Mouse (Mus musculus) kidney, postnatal 4 days (tissue): ENCODE measurements around the gene Lepr.

Experiments
- DNase-seq, 2 experiments: peaks; one replicate each; pipeline ENCODE4 v3.0.0; 2021; ENCODE audit warnings: mixed read lengths in 2 of 2

Gene Lepr

DNA sequence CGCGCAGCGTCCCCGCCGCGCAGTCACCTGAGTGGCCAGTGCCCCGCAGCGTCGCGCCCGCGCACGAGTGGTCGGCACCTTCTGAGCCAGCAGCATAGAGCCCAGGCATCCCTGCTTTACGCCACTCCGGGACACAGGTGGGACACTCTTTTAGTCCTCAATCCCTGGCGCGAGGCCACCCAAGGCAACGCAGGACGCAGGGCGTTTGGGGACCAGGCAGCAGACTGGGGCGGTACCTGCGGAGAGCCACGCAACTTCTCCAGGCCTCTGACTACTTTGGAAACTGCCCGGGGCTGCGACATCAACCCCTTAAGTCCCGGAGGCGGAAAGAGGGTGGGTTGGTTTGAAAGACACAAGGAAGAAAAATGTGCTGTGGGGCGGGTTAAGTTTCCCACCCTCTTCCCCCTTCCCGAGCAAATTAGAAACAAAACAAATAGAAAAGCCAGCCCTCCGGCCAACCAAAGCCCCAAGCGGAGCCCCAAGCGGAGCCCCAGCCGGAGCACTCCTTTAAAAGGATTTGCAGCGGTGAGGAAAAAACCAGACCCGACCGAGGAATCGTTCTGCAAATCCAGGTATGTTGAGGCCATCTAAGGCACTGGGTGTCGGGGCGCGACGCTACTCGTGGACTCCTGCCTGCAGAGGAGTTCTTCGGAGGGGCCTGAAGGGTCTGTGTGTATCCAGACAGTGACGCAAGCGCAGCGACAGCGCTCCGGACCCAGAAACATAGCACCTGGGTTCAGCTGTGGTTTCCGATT lies at the start of gene Lepr:
TSS of gene Lepr (plus strand) at position 38 of the 755 bp plus-strand sequence.
- DNase-seq, result peak; percentile 32 to 34

DNA sequence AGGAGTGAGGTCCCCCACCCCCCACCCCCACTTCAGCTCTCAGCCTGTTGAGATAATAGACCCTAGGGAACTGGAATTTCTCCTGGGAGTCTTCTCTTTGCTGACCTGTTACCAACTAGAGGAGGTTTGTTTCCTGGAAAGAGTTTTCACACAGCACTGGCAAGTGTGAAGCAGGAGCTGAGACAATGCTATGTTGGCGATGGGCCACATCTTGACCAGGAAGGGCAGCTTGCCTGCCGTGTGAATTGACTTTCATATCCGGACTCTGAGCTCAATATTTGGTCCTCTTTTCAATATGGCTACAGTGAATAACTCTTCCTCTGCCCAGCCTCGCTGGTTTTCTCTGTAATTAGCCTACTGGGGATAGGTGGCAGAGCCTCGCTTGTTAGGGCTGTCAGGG lies 48.0 kb upstream of the Lepr start:
- DNase-seq, result no peak

DNA sequence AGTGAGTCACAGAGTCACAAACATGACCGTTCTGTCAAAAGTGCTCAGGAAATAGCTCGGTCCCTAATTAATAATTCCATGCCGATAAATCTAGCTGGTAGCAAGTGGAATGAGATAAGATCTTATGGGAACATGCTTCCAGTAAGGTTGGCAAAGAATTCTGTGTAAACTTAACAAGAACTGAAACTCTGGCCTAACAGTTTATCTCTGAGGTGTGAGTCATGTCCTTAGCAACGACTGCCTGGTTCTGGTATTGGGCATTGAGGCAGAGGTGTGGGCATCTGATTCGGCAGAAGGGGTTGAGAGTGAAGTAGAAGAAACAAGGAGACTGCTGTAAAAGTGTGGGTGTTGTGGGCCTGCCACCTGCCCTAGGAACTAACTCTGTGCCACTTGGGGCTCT lies 47.4 kb upstream of the Lepr start:
- no peak for DNase-seq

DNA sequence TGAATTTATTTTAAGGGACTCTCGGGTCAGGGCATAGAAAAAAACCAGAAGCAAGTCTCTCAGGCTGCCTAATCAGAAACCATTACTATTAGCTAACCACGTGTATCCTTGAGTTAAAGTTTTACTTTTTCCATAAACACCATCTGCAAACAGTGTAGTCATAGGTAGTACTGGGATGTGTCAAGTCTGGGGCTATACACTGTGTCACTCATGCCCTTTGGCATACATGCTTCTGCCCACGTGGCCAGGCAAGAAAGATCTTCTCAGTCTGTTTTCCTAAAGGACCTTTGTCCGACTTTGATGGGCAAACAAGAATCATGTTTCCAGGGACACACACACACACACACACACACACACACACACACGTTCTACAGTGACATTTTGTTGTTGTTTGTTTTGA lies 42.4 kb upstream of the Lepr start:
- peak in 1 of 2 experiments; percentile 34 for DNase-seq

DNA sequence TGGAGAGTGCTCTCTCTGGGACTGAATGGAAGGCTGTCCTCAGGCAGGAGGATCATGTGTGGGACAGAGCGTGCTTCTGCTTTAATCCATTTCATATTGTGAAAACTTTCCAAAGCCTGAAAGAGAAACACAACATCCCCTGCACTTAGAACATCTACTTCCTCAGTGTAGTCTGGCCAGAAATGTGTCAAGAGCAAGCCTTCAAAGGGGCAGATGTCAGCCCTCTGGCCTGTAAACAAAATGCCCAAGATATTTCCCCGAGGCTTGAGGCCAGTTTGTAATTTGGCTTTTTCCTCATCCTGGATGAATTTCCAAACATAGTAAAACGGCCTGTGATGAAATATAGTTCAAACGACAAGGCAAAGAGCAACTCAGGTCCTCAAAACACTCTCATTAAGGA lies 41.5 kb upstream of the Lepr start:
- peak; percentile 44 to 62 for DNase-seq

DNA sequence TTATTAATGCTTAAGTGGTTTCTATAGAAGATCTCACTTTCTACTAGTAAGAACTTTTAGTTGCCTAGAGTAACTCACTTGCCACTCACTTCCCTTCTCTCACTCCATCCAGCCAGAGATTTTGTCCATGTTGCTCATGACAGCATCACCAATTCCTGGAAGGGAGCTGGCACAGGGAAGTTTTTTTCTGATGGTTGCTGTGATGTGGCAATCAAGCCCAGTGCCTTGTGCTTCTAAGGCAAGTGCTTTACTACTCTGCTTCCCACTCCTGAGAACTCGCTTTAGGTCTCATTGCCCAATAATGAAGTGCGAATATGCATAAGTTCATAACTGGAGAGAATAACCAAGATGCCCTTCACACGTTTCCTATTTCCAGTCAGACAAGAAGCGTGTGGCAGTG lies 34.6 kb upstream of the Lepr start:
- no peak for DNase-seq

DNA sequence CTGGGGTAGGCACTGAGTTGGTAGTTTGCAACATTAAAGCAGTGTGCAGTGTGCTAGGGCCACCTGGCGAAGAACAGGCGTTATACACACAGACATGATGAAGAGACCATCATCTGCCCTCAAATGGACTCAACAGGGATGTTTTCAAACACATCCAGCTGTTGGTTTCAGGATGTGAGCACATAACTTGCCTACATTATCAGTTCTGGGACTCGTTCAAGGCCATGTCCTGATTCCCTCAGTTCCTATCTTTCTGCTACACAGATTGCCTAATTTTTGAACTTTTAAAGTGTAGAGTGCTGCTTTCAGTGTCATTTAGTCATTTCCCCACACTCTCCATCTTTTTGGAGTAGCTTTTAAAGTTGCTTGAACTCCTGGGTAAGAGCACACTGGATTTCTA lies 34.1 kb upstream of the Lepr start:
- DNase-seq, result no peak

DNA sequence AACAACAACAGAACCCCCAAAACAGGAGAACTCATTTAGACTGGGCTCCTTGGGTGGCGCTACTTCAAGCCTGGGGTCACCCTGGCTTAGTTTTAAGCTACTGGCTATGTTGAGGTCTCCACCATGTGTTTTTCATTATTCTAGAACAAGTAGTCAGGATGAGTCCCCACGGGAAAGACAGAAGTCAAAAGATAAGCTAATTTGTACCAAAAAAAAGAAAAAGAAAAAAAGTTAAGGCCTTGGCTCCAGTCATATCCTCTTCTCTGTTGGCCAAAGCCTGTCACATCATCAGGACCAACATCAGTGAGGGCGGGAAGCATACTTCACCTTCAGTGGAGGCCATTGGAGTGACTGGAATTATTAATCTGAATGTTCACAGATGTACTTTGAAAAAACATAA lies 32.4 kb upstream of the Lepr start:
- no peak for DNase-seq

DNA sequence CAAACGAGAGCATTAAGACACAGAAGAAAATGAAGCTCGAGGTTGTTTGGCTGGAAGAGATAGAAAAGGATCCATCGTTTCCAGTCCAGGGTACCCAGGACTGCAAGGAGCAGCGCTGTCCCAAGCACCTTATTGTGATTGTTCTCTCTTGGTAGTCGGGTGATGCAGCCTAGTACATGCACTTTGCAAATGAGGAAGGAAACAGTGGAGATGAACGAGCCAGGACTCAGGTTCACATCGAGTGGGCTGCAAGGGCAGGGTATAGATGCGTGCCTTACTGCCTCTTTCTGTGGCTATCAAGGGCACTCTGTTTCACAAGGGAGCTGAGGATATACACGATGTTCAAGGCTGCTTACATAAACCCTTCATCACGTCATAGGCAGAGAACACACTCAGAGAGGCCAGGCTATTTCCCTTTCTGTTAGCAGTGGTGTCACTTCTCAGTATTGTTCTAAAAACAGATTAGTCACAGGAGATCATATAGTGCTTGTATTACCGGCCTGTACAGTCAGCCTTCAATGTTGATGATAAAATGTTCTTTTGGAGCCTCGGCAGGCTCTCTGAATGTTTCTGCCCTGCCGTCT lies 30.9 kb upstream of the Lepr start:
- no peak for DNase-seq

DNA sequence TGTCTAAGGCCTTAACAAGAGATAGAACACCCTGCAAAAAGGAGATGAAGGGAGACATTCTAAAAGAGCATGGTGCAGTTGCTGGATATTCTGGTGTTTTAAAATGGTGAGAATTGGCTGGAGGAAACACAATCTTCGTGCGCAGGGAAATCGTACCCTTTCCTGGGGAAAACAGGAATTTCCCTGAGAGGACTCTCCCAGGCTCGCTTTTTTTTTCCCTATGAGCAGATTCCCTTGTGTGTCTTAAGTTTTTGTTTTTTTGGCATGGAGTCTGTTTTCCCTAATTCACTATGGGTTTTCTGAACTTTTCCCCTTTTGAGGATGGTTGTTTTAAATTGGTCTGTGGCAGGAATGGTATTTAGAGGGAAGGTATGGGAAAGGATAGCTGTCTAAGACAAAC lies 28.0 kb upstream of the Lepr start:
- DNase-seq, result no peak

DNA sequence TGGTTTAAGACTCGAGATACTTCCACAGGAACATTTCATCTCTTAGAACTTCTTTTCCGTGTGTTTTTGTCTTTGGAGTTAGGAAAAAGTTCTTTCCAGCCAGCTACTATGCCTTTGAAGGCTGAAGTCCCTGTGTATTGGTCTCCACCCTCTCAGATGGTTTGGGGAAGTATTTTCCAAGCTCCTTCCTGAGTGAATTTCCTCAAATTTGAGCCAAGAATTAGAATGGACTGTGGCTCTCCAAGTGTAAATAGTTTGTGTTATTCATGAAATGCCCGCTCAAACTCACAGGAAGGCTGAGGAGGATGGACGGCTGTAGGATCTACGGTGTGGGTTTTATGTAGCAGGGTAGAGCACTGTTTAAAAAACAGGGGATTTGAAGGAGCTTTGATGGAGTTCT lies 27.6 kb upstream of the Lepr start:
- DNase-seq, result no peak

DNA sequence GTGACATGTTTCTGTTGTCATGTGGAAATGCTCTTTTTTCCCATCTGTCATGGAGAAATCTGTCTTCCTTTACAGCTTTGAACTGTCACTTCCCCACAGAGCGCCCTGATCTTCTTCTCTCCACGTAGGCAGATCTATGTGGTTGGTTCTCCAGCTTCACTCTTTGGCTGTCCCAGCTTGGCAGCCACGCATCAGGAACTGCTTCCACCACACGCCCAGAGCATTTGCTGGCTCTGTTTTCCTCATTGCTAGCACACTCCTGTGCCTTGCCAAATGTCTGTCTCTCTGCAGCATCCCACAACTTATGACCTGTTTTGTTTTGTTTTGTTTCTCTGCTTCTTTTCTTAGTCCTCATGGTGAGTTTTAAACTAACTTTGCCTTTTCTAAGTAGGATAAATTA lies 24.3 kb upstream of the Lepr start:
- peak in 1 of 2 experiments; percentile 27 for DNase-seq

DNA sequence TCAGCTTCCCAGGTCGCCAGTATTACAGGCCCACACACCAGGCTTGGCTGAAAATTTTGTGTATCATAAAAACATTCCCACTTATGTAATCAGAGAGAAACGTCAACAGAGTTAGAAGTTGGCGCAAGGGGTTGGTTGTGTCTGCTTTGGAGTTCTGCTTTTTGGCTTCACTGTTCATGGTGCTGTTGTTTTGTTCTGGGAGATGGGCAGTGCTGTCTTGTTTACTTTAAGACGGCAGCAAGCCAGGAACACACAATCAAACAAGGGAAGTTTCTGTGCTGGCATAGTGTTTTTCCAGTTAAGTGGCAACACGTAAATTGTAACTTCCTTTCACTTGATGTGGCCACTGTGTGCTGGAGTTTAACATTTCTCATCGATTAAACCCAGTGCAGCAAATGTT lies 22.7 kb upstream of the Lepr start:
- DNase-seq, result no peak

DNA sequence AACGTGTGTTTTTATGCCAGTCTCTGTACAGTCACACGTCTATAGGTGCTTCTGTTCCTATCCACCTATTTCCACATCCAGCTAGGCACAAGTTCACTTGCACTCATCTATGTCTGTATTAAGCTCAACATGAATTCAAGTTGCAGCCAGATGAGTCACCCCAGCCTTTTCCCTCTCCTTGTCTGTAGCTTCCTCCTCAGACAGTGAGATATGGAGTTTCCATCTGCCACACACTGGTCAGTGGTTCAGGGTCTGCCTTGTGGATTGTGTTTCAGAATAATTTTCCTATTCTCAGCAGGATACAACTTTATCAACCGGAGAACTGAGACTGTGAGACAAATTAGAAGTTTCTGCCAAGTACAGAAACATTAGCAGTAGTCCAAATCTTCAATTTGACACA lies 20.0 kb upstream of the Lepr start:
- no peak for DNase-seq

DNA sequence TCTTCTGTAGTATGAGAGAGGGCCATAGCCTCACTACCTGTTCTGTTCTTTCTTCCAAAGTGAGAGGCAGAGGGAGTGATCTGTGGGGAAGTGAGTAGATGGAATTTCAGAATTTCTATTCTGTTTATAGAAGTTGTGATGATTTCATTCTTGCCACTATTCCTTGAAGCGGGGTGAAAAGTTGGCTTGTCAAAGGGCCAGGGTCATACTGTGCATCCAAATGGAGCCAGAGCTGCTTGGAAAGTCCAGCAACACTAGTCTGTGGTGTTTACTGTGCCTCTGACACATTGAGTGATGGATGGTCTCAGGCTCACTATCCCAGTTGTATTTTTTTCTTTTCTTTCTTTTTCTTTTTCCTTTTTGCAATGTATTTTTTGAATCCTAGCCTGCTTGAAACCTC lies 17.8 kb upstream of the Lepr start:
- DNase-seq, result peak in 1 of 2 experiments; percentile 13

DNA sequence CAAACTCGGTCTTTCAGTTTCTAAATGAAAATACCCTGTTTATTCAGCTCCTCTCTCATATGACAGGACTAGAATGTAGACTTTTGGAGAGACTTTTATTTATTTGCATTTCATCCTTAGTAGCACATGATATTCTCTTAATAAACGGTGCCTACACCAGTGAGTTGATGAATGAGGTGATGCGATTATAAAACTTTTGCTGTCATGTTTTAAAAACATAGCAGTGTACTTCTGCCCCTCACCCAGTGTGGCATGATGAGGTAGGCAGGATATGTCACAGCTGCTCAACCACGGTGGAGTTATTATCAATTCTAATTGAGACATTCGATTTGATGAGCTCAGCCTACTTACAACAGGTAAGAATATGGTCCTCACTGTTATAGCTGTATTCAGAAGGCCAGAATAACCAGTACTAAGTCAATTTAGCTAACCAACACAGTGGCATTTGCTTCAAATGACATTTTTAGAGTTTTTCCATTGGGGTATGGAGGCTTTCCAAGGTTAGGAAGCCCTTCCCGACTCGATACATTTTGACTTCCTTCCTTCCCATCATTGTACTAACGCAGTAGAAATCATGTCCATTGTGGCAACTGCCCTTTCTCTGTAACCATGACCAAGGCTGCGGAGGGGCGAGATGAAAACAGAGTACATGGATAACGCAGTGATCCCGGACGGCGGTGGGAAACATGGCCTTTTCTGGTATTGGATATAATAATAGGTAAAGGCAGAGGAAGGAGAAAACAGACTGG lies 16.1 kb upstream of the Lepr start:
- no peak for DNase-seq

DNA sequence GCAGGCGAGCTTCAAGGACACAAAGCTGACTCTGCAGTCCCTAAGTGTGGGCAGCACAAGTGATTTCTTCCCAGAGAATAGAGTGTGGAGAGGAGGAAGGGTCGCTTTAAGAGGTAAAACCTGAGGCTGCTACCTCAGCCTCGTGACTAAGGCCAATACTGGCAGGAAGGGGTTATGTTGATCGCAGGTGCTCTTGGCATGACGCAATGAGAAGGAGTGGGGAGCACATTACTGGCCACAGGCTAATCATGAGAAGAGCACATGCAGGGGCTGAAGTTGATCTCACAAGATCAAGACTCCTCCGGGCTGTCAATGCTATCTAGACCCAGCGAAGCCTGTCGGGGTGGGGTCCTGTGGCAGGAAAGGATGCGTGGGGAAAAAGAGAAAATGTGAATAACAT lies 11.9 kb upstream of the Lepr start:
- DNase-seq, result no peak

DNA sequence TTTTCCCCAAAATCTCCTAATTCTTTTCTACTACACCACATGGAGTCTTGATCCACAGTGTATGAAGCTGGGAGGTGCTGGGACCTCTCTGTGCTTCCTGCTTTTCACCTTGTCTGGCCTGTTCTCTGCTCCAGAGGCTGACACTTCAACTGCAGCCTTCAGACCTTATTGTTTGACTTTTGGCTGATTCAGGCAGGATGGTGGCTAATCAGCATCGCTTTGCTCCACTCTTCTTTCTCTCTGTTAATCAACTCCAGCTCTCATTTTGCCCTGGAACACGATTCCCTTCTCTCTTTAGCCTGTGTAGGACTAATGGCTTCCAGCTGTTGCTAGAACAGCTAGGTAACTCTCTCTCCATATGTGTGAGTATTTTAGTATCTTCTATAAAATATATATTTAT lies 10.0 kb upstream of the Lepr start:
- DNase-seq, result no peak

DNA sequence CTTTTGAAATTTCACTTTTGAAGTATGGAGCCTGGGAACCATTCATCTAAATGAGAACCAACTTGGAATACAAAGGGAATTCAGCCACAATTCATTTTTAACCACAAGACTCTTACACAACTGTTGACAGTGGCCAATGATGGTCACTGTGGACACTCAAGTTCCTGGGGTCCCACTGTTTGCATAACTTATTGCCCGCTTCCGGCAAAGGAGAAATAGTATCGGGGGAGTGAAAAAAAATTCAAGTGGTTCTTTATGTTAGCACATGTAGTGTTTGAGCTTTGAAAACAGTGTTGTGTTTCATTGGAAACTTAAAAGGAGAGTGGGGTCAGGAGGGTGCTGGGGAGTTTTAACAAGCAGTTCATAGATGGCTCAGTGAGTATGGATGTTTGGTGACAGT lies 9.3 kb upstream of the Lepr start:
- no peak for DNase-seq

DNA sequence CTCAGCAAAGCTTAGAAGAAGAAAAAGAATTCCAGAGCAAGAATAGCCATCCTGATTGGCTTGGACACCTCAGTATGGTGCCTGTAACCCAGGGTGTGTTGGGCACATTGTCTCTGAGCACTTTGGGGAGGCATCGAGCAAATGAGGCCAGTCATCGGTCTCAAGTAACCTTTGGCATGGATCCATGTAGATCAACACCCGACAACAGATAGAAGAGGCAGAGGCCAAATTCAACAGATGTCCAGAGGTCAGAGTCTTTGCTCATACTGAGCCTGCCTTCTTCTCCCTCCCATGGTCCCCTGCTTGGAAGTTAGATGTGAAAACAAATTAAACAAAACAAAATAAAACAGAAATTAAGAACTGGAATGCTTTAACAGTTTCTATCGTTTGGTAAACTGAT lies 6.8 kb upstream of the Lepr start:
- no peak for DNase-seq

DNA sequence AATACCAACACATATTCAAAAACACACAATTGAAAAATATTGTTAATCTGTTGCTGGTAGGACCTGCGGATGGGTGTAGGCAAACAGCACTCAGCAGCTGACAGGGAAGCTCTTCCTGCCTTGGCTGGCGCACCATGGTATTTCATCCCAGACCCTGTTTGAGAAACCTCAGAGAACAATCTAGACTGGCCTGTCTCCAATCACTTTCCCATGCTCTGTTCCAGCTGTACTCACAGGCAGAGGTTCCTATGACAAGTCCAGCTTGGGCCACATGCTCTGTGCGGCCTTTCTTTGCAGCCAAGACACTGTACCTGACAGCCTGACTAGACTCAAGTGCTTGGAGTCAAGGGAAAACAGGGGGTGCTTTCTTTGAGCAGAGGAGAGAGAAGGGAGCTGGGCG lies 6.1 kb upstream of the Lepr start:
- no peak for DNase-seq

DNA sequence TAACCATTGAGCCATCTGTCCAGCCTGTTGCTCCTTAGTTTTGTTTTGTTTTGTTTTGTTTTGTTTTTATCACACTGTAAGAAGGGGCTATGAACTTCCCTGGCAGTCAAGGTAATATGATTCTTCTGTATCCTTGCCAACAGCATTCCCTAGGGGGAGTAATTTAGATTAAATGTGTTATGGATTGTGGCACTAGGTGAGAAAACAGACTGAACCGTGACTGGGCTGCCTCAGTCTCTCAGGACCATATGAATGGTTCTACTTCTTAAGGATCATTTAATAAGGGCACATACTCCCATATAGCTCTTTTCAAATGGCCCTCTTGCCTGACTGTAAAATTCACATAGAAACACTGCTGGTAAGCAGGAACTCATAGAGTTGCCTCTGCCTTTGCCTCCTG lies 4.6 kb upstream of the Lepr start:
- no peak for DNase-seq

DNA sequence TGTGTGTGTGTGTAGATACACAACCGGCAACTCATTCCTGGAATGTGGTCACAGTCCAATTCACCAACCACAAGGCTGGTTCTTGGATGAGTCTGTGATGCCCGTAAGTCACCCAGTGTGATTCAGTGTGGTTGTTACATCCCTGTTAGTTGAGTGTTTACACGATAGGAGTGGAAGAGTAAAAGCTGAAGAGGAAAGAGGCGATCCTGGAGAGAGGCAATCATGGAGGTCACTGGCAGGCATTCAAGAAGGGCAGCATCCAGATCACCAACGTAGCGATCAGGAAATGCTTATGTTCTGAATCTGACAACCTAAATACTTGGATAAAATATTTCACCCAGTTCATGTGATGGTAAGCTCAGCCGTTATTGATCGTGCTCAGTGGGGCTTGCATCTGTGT lies 1.9 kb upstream of the Lepr start:
- no peak for DNase-seq

DNA sequence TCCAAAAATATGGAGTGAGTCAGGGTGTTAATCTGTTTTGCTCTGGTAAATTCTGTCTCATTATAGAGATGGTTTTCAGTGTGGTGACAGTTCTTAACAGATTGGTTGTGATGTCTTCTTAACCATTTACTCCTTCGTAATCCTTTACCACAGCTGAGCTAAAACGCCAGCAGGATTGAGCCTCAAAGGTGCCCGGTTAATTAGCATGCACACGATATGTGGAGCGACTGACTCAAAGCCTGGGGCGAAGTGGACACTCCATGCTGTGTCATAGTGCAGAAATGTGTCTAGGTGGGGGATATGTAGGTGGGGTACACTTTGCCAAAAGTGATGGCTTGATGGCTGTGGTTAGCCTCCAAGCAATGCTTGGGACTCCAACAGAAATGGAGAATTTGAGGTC lies 1.4 kb upstream of the Lepr start:
- DNase-seq, result no peak
